Mouse (Mus musculus): ENCODE data around the gene Mta2. TPM values are rescaled to one million over a fixed set of nuclear protein-coding genes. Genes with fewer than 3 reads are reported as not detected.

Gene Mta2
- total and polyA plus RNA-seq, 3 experiments: 116 to 171 (median 167) TPM

DNA sequence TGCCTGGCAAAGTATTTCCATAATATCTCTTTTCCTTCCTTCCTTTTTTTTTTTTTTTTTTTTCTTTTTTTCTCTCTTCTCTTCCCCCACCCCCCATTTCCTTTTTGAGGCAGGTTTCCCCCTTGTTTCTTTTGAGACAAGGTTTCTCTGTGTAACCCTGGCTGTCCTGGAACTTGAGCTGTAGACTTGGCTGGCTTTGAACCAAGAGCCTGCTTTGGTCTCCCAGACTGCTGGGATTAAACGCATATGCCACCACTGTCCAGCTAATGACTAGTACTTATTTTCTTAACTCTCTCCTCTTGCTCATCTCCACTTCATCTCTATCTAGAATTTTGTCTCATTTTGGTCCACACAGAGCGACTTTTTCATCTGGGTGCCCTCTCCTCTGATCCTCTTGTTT is 1.4 kb downstream of the Mta2 start:
- H3K4me3 ChIP-seq (ENCODE audit: control insufficient read depth in 1 of 2, insufficient read depth in 1 of 2, low read depth in 2 of 2, low read length in 2 of 2): peak overlapping the region; percentile 85 to 99
- peaks cover 11 to 36% of the 10 kb centered on the region in 2 experiments for H3K4me1 ChIP-seq (ENCODE audit: control insufficient read depth in 1 of 2, insufficient read depth in 2 of 2, low read length in 2 of 2)
- peaks cover 38% of the 10 kb centered on the region for H3K79me2 ChIP-seq (ENCODE audit: control insufficient read depth, insufficient read depth, low read length, poor library complexity)
- H3K27me3 ChIP-seq (ENCODE audit: control insufficient read depth in 1 of 2, insufficient read depth in 2 of 2, low read length in 2 of 2): no peaks in the 10 kb centered on the region
- TF ChIP-seq POLR2AphosphoS2 (IDR thresholded peaks at IDR 0.05; ENCODE audit: low read length) (no peak), ZNF384 (IDR thresholded peaks at IDR 0.05; ENCODE audit: low read depth, low read length) (peak; percentile 53; the same call in 1 of the 2 replicates)
- peaks cover 14 to 45% of the 10 kb centered on the region in 2 experiments for H3K36me3 ChIP-seq (ENCODE audit: control insufficient read depth in 1 of 2, insufficient read depth in 2 of 2, low read length in 2 of 2)
- H3K27ac ChIP-seq (ENCODE audit: control insufficient read depth, low read depth, low read length): peak overlapping the region; percentile 92
- no peaks in the 10 kb centered on the region for H3K9me3 ChIP-seq (replicated peaks; ENCODE audit: insufficient read depth, low read length)
- H3K9ac ChIP-seq (ENCODE audit: control insufficient read depth, low read depth, low read length, poor library complexity, severe bottlenecking): peak overlapping the region; percentile 92
- peak; percentile 43 for DNase-seq (ENCODE audit: low read depth, low spot score)

GRCm38 (mm10) chr19:8944062-8944461 is 2.4 kb downstream of the Mta2 start:
- Histone ChIP-seq H3K4me1 (ENCODE audit: control insufficient read depth in 1 of 2, insufficient read depth in 2 of 2, low read length in 2 of 2) (peaks cover 11 to 37% of the 10 kb centered on the region in 2 experiments), H3K36me3 (ENCODE audit: control insufficient read depth in 1 of 2, insufficient read depth in 2 of 2, low read length in 2 of 2) (peaks cover 16 to 48% of the 10 kb centered on the region in 2 experiments), H3K9ac (ENCODE audit: control insufficient read depth, low read depth, low read length, poor library complexity, severe bottlenecking) (peak overlapping the region; percentile 92), H3K9me3 (replicated peaks; ENCODE audit: insufficient read depth, low read length) (no peaks in the 10 kb centered on the region), H3K79me2 (ENCODE audit: control insufficient read depth, insufficient read depth, low read length, poor library complexity) (peaks cover 38% of the 10 kb centered on the region), H3K4me3 (ENCODE audit: control insufficient read depth in 1 of 2, insufficient read depth in 1 of 2, low read depth in 2 of 2, low read length in 2 of 2) (peak overlapping the region; percentile 15 to 85; a peak in 3 of 4 replicates), H3K27ac (ENCODE audit: control insufficient read depth, low read depth, low read length) (peak overlapping the region; percentile 92), H3K27me3 (ENCODE audit: control insufficient read depth in 1 of 2, insufficient read depth in 2 of 2, low read length in 2 of 2) (no peaks in the 10 kb centered on the region)
- DNase-seq (ENCODE audit: low read depth, low spot score): peak; percentile 91
- TF ChIP-seq KAT2A (conservative IDR thresholded peaks at IDR 0.05; ENCODE audit: low read depth, low read length) (no peak; the same call in 1 of the 2 replicates), E2F4 (IDR thresholded peaks at IDR 0.05; ENCODE audit: borderline replicate concordance, low read depth, low read length) (no peak), ELF1 (IDR thresholded peaks at IDR 0.05; ENCODE audit: low read depth, low read length) (peak; percentile 37; the same call in 1 of the 2 replicates), NRF1 (IDR thresholded peaks at IDR 0.05; ENCODE audit: insufficient read depth, low read depth, low read length, poor library complexity, severe bottlenecking) (no peak), POLR2AphosphoS2 (IDR thresholded peaks at IDR 0.05; ENCODE audit: low read length) (peak; percentile 67; the same call in 1 of the 2 replicates), TCF12 (IDR thresholded peaks at IDR 0.05; ENCODE audit: low read depth, low read length) (peak; percentile 95), ZKSCAN1 (IDR thresholded peaks at IDR 0.05; ENCODE audit: low read depth, low read length) (no peak), TBP (IDR thresholded peaks at IDR 0.05; ENCODE audit: low read depth, low read length) (0 out of 2 replicates have a peak, but pooled peaks have one; percentile 35), USF1 (IDR thresholded peaks at IDR 0.05; ENCODE audit: low read depth, low read length) (no peak), NELFE (IDR thresholded peaks at IDR 0.05; ENCODE audit: low read depth, low read length) (no peak), EP300 (IDR thresholded peaks at IDR 0.05; ENCODE audit: low read depth in 1 of 2, low read length in 2 of 2) (peak; percentile 67 to 92; a peak in 3 of 4 replicates), TAL1 (IDR thresholded peaks at IDR 0.05; ENCODE audit: low read length) (peak; percentile 80), CTCF (IDR thresholded peaks at IDR 0.05 in 2 of 3, conservative IDR thresholded peaks at IDR 0.05 in 1 of 3; ENCODE audit: control insufficient read depth in 1 of 3, insufficient read depth in 1 of 3, low read depth in 2 of 3, low read length in 3 of 3, poor library complexity in 1 of 3, severe bottlenecking in 1 of 3) (no peak), SIN3A (IDR thresholded peaks at IDR 0.05; ENCODE audit: low read length) (peak; percentile 92), GABPA (IDR thresholded peaks at IDR 0.05; ENCODE audit: low read depth, low read length) (no peak), RAD21 (IDR thresholded peaks at IDR 0.05; ENCODE audit: low read depth, low read length) (no peak), RCOR1 (IDR thresholded peaks at IDR 0.05; ENCODE audit: low read depth, low read length) (peak; percentile 63), MAFK (IDR thresholded peaks at IDR 0.05; ENCODE audit: borderline replicate concordance, low read depth, low read length) (no peak), GATA1 (IDR thresholded peaks at IDR 0.05; ENCODE audit: low read depth, low read length) (peak; percentile 87), ZMIZ1 (IDR thresholded peaks at IDR 0.05; ENCODE audit: low read depth, low read length) (0 out of 2 replicates have a peak, but pooled peaks have one; percentile 42), MYC (IDR thresholded peaks at IDR 0.05; ENCODE audit: low read depth, low read length) (0 out of 2 replicates have a peak, but pooled peaks have one; percentile 22), MAX (IDR thresholded peaks at IDR 0.05; ENCODE audit: low read length) (peak; percentile 53; the same call in 1 of the 2 replicates), USF2 (IDR thresholded peaks at IDR 0.05; ENCODE audit: borderline replicate concordance in 1 of 2, insufficient read depth in 1 of 2, low read depth in 1 of 2, low read length in 2 of 2) (no peak), UBTF (IDR thresholded peaks at IDR 0.05; ENCODE audit: borderline replicate concordance, insufficient read depth, low read depth, low read length) (no peak), ETS1 (IDR thresholded peaks at IDR 0.05; ENCODE audit: low read depth, low read length) (peak; percentile 95), CHD1 (IDR thresholded peaks at IDR 0.05; ENCODE audit: low read depth, low read length) (no peak), HCFC1 (IDR thresholded peaks at IDR 0.05; ENCODE audit: low read depth, low read length) (peak; percentile 60), MYB (IDR thresholded peaks at IDR 0.05; ENCODE audit: low read depth, low read length) (0 out of 2 replicates have a peak, but pooled peaks have one; percentile 26), ZNF384 (IDR thresholded peaks at IDR 0.05; ENCODE audit: low read depth, low read length) (no peak), ZC3H11A (IDR thresholded peaks at IDR 0.05; ENCODE audit: low read depth, low read length) (0 out of 2 replicates have a peak, but pooled peaks have one; percentile 4)
